Mouse (Mus musculus) small intestine, adult 2 months (tissue): ENCODE measurements around the gene Abhd2.

Experiments used
- CTCF ChIP-seq: fragments of 200-500 bp; IDR thresholded peaks from 2 replicates; pipeline ENCODE4 v1.5.1; 2012; ENCODE audit warnings: low read depth, mild to moderate bottlenecking, control low read depth, inconsistent platforms, low read length, moderate library complexity, mixed read lengths; ENCODE audit not compliant: insufficient replicate concordance, insufficient read length; ENCODE audit errors: extremely low read depth
- POLR2A ChIP-seq: fragments of 200-500 bp; IDR thresholded peaks from 2 replicates; pipeline ENCODE4 v1.6.1; 2012; ENCODE audit warnings: low read depth, mild to moderate bottlenecking, control low read depth, inconsistent platforms, low read length, moderate library complexity

GRCm38 (mm10) chr7:79295196-79295826 lies 22.3 kb downstream of the Abhd2 start:
- TF ChIP-seq CTCF (no peak), POLR2A (no peak)
